Mouse (Mus musculus): Measurements from ENCODE around the gene Ddx39b.

Gene Ddx39b

GRCm38 (mm10) chr17:35241305-35242014 lies at the start of gene Ddx39b:
Ddx39b (plus strand) TSS chr17:35241746.
- peak; percentile 97 for DNase-seq

GRCm38 (mm10) chr17:35192924-35193323 lies 48.6 kb upstream of the Ddx39b start:
- no peak for DNase-seq

DNA sequence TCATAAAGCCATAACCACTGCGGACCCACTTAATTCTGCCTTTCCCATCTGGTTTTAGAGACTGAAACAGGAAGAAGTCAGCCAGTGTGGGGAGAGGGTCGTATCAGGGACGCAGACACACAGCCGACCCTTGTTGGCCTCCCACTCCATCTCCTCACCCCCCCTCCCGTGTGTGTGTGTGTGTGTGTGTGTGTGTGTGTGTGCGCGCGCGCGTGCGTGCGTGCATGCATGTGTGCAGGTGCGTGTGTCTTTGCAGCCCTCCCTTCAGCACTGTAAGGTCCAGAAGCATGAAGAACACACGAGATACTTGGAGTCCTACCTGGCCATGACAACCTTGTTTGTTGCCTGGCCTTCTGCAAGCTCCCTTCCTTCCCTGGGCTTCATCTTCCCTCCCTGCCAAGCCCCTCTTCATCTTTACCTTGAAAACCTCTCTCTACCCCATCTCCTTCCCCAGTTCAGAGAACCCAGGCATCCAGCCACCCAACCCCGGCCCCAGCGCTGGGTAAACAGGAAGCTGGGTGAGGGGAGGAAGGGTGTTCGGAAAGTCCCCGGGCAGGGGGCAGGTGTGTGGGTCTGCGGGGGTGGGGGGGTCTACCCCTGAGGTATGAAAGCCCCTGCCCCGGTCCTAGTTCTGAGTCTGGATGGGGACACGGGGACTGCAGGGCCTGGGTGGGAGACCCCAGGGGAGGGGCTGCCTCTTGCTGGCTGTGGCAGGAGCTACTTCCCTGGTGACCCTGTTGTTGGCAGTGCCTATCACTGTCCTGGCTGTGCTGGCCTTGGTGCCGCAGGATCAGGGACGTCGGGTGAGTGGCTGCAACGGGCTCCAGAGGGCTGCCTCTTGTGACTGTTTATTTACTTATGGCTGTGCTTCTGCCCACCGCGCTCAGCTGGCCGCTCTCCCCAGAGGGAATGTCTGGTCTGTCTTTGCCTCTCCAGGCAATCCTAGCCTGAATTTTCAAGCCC lies 47.4 kb upstream of the Ddx39b start, which contains the start of gene Ltb:
TSS of gene Ltb (plus strand) at position 559 of the 963 bp plus-strand sequence.
- DNase-seq: no peak

DNA sequence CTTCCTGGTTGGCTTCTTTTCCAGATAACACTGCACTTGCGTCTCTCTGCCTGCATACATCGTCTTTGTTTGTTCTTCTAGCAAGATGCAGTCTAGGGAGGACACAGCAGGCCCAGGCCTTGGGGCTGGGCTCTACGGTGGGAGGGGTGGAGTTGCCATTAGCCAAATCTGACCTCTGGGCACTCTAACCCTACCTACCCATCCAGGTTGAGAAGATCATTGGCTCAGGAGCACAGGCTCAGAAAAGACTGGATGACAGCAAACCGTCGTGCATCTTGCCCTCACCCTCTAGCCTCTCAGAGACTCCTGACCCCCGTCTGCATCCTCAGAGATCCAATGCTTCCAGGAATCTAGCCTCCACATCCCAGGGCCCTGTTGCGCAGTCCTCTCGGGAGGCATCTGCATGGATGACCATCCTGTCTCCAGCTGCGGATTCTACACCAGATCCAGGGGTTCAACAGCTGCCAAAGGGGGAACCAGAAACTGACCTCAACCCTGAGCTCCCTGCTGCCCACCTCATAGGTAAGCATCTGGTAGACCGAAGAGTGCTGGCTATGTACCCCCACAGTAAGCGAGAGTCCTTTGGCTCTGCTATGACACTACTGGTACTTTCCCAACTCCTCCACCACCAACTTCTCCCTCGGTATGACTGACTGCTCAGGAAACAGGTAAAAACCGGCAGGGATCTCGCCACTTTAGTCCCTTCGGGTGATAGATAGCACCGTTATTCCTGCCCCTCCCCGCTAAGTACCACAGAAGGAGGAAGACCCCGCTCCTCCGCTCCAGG lies 46.5 kb upstream of the Ddx39b start:
- no peak for DNase-seq

GRCm38 (mm10) chr17:35195631-35196320 lies 45.8 kb upstream of the Ddx39b start:
- DNase-seq: peak; percentile 49

- no peak for DNase-seq
Measured at GRCm38 (mm10) chr17:35196321-35196641, 45.3 kb upstream of the Ddx39b start.

- no peak for DNase-seq
Measured at GRCm38 (mm10) chr17:35197126-35197525, 44.4 kb upstream of the Ddx39b start.

- DNase-seq: no peak
Measured at GRCm38 (mm10) chr17:35198029-35198428, 43.5 kb upstream of the Ddx39b start.

GRCm38 (mm10) chr17:35198946-35199345 lies 42.6 kb upstream of the Ddx39b start:
- DNase-seq: no peak

GRCm38 (mm10) chr17:35200398-35200797 lies 41.1 kb upstream of the Ddx39b start:
- DNase-seq: no peak

- no peak for DNase-seq
Measured at GRCm38 (mm10) chr17:35201128-35201527, 40.4 kb upstream of the Ddx39b start.

- DNase-seq: no peak
Measured at GRCm38 (mm10) chr17:35201787-35202186, 39.8 kb upstream of the Ddx39b start, which contains the start of gene Tnf. Tnf (minus strand) TSS chr17:35202007.

DNA sequence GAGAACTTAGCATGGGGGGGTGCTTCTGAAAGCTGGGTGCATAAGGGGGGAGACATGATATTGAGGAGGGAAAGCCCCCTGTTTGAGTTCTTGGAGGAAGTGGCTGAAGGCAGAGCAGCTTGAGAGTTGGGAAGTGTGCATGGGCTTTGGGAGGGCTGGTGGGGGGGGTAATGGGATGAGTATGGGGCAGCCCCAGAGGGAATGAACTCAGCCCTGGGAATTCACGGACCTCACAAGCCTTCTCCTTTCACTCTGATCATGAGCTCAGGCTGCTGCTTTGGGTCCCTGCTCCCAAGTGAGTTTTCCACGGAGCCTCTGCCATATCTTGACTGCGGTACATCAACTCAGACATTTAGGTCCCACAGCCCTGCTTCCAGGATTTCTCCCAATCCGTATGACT lies 39.1 kb upstream of the Ddx39b start:
- DNase-seq: no peak

DNA sequence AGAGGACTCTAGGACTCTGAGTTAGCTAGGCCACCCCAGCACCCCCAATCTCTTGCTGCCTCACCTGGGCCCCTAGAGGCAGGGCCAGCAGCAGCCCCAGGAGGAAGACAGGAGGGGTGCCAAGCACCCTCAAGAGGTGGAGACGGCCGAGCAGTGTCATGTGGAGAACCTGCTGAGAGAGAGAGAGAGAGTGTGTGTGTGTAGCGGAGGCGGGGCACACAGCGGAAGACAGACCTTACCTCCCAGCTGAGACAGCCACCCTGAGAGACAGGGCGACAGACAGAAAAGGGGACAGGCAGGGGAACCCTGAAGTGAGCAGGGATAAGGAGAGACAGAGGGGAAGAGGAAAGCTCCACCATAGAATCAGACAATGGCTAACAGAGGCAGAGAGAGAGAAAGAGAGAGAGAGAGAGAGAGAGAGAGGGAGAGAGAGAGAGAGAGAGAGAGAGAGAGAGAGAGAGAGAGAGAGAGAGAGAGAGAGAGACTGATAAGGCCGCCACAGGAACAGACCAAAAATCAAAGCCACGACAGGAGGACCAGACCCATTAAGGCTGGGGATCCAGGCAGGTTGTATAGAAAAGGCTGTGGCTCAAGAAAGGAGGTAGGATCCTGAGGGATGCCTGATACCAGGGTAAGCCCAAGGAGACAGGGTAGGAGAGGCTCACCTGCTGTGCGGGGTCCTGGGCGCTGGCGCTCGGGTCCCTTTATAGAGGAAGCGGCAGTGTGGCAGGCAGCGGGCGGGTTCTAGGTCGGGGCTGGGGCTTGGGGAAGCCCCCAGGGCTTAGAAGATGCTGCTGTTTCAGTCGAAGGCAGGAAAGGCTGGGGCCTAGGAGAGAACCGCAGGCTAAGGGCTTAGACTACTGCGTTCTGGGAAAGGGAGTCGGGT lies 36.8 kb upstream of the Ddx39b start, which contains the start of gene Lta:
TSS of gene Lta (minus strand) at position 858 of the 886 bp plus-strand sequence.
- no peak for DNase-seq

- no peak for DNase-seq
Measured at GRCm38 (mm10) chr17:35205380-35205769, 36.2 kb upstream of the Ddx39b start.

DNA sequence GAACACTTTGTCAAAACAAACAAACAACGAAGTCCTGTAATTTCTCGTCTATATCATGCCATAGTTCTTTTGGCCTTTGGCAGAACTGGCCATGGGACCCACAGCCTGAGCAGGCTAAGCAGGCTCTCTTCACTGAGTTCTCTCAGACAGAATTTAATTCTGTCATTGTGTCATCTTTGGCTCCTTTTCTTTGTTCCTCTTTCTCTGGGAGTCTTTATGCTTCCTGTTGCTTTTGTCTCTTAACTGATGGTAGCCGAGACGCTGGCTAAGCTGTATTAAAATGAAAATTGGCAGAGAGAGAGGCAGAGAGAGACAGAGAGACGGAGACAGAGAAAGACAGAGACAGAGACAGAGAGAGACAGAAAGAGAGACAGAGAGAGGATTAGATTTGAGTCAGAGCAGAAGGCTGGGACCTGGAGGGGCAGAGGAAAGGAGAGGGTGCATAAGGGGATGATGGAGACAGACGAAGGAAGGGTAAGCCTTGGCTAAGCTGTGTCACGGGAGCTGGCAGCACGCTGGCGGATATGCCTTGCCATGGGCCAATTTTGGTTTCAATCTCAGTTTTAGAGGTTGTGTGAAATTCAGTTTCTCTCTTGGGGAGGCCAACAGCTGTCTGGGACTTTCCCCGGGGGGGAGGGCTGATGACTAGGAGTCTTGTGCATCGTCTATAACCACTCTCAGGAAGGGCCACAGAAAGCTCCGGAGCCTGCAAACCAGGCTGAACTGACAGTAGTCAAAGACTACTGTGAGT lies 31.6 kb upstream of the Ddx39b start:
- DNase-seq: no peak

- DNase-seq: no peak
Measured at GRCm38 (mm10) chr17:35210593-35210992, 31.0 kb upstream of the Ddx39b start.

DNA sequence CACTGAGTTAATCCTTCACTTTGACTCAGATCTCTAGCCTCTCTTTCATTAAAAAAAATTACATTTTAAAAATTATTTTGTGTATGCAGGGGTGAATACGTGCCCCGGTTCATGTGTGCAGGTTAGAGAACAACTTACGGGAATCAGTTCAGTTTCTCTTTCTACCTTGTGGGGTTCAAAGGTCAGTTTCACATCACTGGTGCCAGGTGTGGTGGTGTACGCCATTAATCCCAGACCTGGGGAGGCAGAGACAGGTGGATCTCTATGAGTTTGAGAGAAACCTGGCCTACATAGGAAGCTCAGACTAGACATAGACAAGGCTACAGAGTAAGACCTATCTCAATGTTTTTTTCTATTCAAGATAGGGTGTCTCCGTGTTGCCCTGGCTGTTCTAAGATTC lies 28.5 kb upstream of the Ddx39b start:
- no peak for DNase-seq

GRCm38 (mm10) chr17:35218516-35219193 lies 22.9 kb upstream of the Ddx39b start:
- no peak for DNase-seq

- no peak for DNase-seq
Measured at GRCm38 (mm10) chr17:35219601-35220041, 21.9 kb upstream of the Ddx39b start.
